Mouse (Mus musculus) urinary bladder, postnatal 10 days (tissue): Measurements from ENCODE around the gene Nop2.
"Not testable (repeated sequence)": the region's sequence is repeated elsewhere in the genome, so short reads cannot be mapped to it uniquely, and the experiment has no call there.

Experiments used
- DNase-seq: peaks from one replicate; pipeline ENCODE4 v3.0.0; 2022; ENCODE audit warnings: low spot score

Gene Nop2

GRCm38 (mm10) chr6:125154550-125154949 lies 22.8 kb downstream of the Nop2 start:
- no peak for DNase-seq

GRCm38 (mm10) chr6:125155262-125155661 lies 23.6 kb downstream of the Nop2 start:
- DNase-seq: no peak

GRCm38 (mm10) chr6:125156491-125156890 lies 24.8 kb downstream of the Nop2 start:
- no peak for DNase-seq

- no peak for DNase-seq
Measured at GRCm38 (mm10) chr6:125156903-125157614, 25.4 kb downstream of the Nop2 start.

GRCm38 (mm10) chr6:125158944-125159492 lies 27.3 kb downstream of the Nop2 start:
- no peak for DNase-seq

GRCm38 (mm10) chr6:125159773-125160557 lies 28.3 kb downstream of the Nop2 start:
- no peak for DNase-seq

GRCm38 (mm10) chr6:125160558-125160853 lies 28.8 kb downstream of the Nop2 start:
- DNase-seq: no peak

GRCm38 (mm10) chr6:125160854-125161760 lies 29.4 kb downstream of the Nop2 start:
- no peak for DNase-seq

- DNase-seq: not testable (repeated sequence)
Measured at GRCm38 (mm10) chr6:125161971-125162370, 30.3 kb downstream of the Nop2 start.

- not testable (repeated sequence) for DNase-seq
Measured at GRCm38 (mm10) chr6:125162615-125163305, 31.1 kb downstream of the Nop2 start.

GRCm38 (mm10) chr6:125163801-125164657 lies 32.3 kb downstream of the Nop2 start:
- no peak for DNase-seq

- no peak for DNase-seq
Measured at GRCm38 (mm10) chr6:125164672-125165327, 33.1 kb downstream of the Nop2 start.

- DNase-seq: peak; percentile 88
Measured at GRCm38 (mm10) chr6:125165328-125165891, 33.7 kb downstream of the Nop2 start.

- no peak for DNase-seq
Measured at GRCm38 (mm10) chr6:125166051-125166751, 34.5 kb downstream of the Nop2 start, which contains the start of gene Gapdh. Gene Gapdh (minus strand): TSS chr6:125166467.

GRCm38 (mm10) chr6:125166861-125167650 lies 35.3 kb downstream of the Nop2 start:
- DNase-seq: no peak

GRCm38 (mm10) chr6:125168086-125168485 lies 36.4 kb downstream of the Nop2 start:
- DNase-seq: no peak

GRCm38 (mm10) chr6:125170194-125170593 lies 38.5 kb downstream of the Nop2 start:
- DNase-seq: no peak

- DNase-seq: no peak
Measured at GRCm38 (mm10) chr6:125172474-125172873, 40.8 kb downstream of the Nop2 start.
